Mouse (Mus musculus) embryonic facial prominence, embryonic 15.5 days (tissue): ENCODE results near the gene Pmvk. TPM values are rescaled to one million over a fixed set of nuclear protein-coding genes. Genes with fewer than 3 reads are reported as not detected.

Experiments used
- ATAC-seq: fragments of 200-750 bp; cut with Nextera tagmentation; 2 replicates; pipeline ENCODE4 v1.8.0; 2017; ENCODE audit warnings: low read depth, moderate TSS enrichment; ENCODE audit not compliant: insufficient number of reproducible peaks, low FRiP score, low TSS enrichment
- H3K27ac ChIP-seq: fragments of 300-500 bp; sonication (generic); replicated peaks from 2 replicates; pipeline ENCODE4 v1.5.1; 2015; ENCODE audit warnings: mild to moderate bottlenecking, inconsistent platforms
- H3K27me3 ChIP-seq: fragments of 300-500 bp; sonication (generic); 2 replicates; pipeline ENCODE4 v1.6.1; 2015; ENCODE audit warnings: inconsistent platforms
- H3K36me3 ChIP-seq: fragments of 300-500 bp; sonication (generic); 2 replicates; pipeline ENCODE4 v1.6.1; 2015; ENCODE audit warnings: mild to moderate bottlenecking, inconsistent platforms
- H3K4me1 ChIP-seq: fragments of 300-500 bp; sonication (generic); 2 replicates; pipeline ENCODE4 v1.6.1; 2015; ENCODE audit warnings: inconsistent platforms
- H3K4me2 ChIP-seq: fragments of 300-500 bp; sonication (generic); replicated peaks from 2 replicates; pipeline ENCODE4 v1.6.1; 2015; ENCODE audit warnings: mild to moderate bottlenecking, inconsistent platforms
- H3K4me3 ChIP-seq: fragments of 300-500 bp; sonication (generic); replicated peaks from 2 replicates; pipeline ENCODE4 v1.5.1; 2015; ENCODE audit warnings: mild to moderate bottlenecking, inconsistent platforms
- H3K9ac ChIP-seq: fragments of 300-500 bp; sonication (generic); 2 replicates; pipeline ENCODE4 v1.6.1; 2015; ENCODE audit warnings: inconsistent platforms
- H3K9me3 ChIP-seq: fragments of 300-500 bp; sonication (generic); replicated peaks from 2 replicates; pipeline ENCODE4 v1.6.1; 2016; ENCODE audit warnings: inconsistent platforms
- WGBS: fragments of 180-500 bp; shearing (Covaris S2); methylation state at CpG from one replicate; pipeline ENCODE4 v1.1.7; 2015; 5-methylcytosine and 5-hydroxymethylcytosine counted together
- polyA plus RNA-seq: library from polyadenylated mRNA; unstranded; fragments of >200 nt; fragmentation: Nextera tagmentation; extraction: Ambion mirVana; gene quantifications from 2 replicates; pipeline ENCODE4 v1.2.1, GENCODE M21; 2015

Gene Pmvk
- polyA plus RNA-seq, 1 experiment from 2014 or later, result 51.3 TPM

- no peaks in the 10 kb centered on the region for H3K27me3 ChIP-seq
- no peaks in the 10 kb centered on the region for H3K9me3 ChIP-seq
- peaks cover 53% of the 10 kb centered on the region for H3K36me3 ChIP-seq
- H3K9ac ChIP-seq, result peak within 1 kb of the TSS; percentile 88
- peak within 1 kb of the TSS; percentile 94 for H3K27ac ChIP-seq
- H3K4me3 ChIP-seq, result peak within 1 kb of the TSS; percentile 97
- ATAC-seq, result peak; percentile 96
- H3K4me2 ChIP-seq, result peak within 1 kb of the TSS; percentile 71
- peaks cover 23% of the 10 kb centered on the region for H3K4me1 ChIP-seq
- WGBS, result 2% methylated on average over 68 of the region's 68 CpGs
Observed at GRCm38 (mm10) chr3:89430171-89431159, 23.9 kb upstream of the Pmvk start, which contains the start of gene Pygo2. Pygo2 (plus strand) TSS chr3:89430214.

GRCm38 (mm10) chr3:89432606-89433005 lies 21.7 kb upstream of the Pmvk start:
- WGBS, result 91% methylated on average over 8 of the region's 8 CpGs

GRCm38 (mm10) chr3:89434532-89434931 lies 19.8 kb upstream of the Pmvk start:
- peak overlapping the region; percentile 34; the same call in 1 of the 2 replicates for H3K27ac ChIP-seq

More at GRCm38 (mm10) chr3:89432606-89433005, 21.7 kb upstream of the Pmvk start:
- no peak overlapping the region for H3K4me2 ChIP-seq
- H3K9ac ChIP-seq, result no peak overlapping the region
- H3K4me1 ChIP-seq, result peaks cover 34% of the 10 kb centered on the region
- H3K9me3 ChIP-seq, result no peaks in the 10 kb centered on the region
- peaks cover 32% of the 10 kb centered on the region for H3K36me3 ChIP-seq
- ATAC-seq, result no peak
- no peaks in the 10 kb centered on the region for H3K27me3 ChIP-seq
- no peak overlapping the region for H3K27ac ChIP-seq
- H3K4me3 ChIP-seq, result no peak overlapping the region

GRCm38 (mm10) chr3:89435041-89435440 lies 19.3 kb upstream of the Pmvk start:
- Histone ChIP-seq H3K4me1 (peaks cover 34% of the 10 kb centered on the region), H3K4me2 (no peak overlapping the region), H3K36me3 (peaks cover 26% of the 10 kb centered on the region), H3K9me3 (no peaks in the 10 kb centered on the region), H3K27ac (peak overlapping the region; percentile 34; the same call in 1 of the 2 replicates), H3K4me3 (no peak overlapping the region), H3K27me3 (no peaks in the 10 kb centered on the region), H3K9ac (no peak overlapping the region)
- ATAC-seq, result no peak
- 48% methylated on average over 7 of the region's 7 CpGs for WGBS

More at GRCm38 (mm10) chr3:89434532-89434931, 19.8 kb upstream of the Pmvk start:
- ATAC-seq, result no peak
- WGBS, result 68% methylated on average over 11 of the region's 11 CpGs
- Histone ChIP-seq H3K9me3 (no peaks in the 10 kb centered on the region), H3K4me2 (no peak overlapping the region), H3K27me3 (no peaks in the 10 kb centered on the region), H3K9ac (no peak overlapping the region), H3K36me3 (peaks cover 26% of the 10 kb centered on the region), H3K4me3 (no peak overlapping the region), H3K4me1 (peaks cover 34% of the 10 kb centered on the region)

GRCm38 (mm10) chr3:89436176-89437113 lies 17.9 kb upstream of the Pmvk start, which contains the start of gene Pbxip1:
Pbxip1 (plus strand) TSS chr3:89436706.
- H3K4me3 ChIP-seq, result peak within 1 kb of the TSS; percentile 52
- peak; percentile 69 for ATAC-seq
- H3K4me1 ChIP-seq, result peaks cover 28% of the 10 kb centered on the region
- H3K27me3 ChIP-seq, result no peaks in the 10 kb centered on the region
- H3K4me2 ChIP-seq, result peak within 1 kb of the TSS; percentile 57
- WGBS, result 5% methylated on average over 16 of the region's 16 CpGs
- peaks cover 26% of the 10 kb centered on the region for H3K36me3 ChIP-seq
- H3K9me3 ChIP-seq, result no peaks in the 10 kb centered on the region
- H3K27ac ChIP-seq, result peak within 1 kb of the TSS; percentile 70
- H3K9ac ChIP-seq, result peak within 1 kb of the TSS; percentile 57

- Histone ChIP-seq H3K4me3 (peak overlapping the region; percentile 52), H3K36me3 (peaks cover 25% of the 10 kb centered on the region), H3K9ac (peak overlapping the region; percentile 57), H3K27me3 (no peaks in the 10 kb centered on the region), H3K4me1 (peaks cover 22% of the 10 kb centered on the region), H3K4me2 (peak overlapping the region; percentile 57), H3K9me3 (no peaks in the 10 kb centered on the region), H3K27ac (peak overlapping the region; percentile 70)
- 30% methylated on average over 5 of the region's 5 CpGs for WGBS
- no peak for ATAC-seq
Observed at GRCm38 (mm10) chr3:89437269-89437668, 17.1 kb upstream of the Pmvk start.

- H3K4me3 ChIP-seq, result no peak overlapping the region
- 93% methylated on average over 2 of the region's 2 CpGs for WGBS
- peaks cover 11% of the 10 kb centered on the region for H3K4me1 ChIP-seq
- H3K27me3 ChIP-seq, result no peaks in the 10 kb centered on the region
- H3K9ac ChIP-seq, result no peak overlapping the region
- H3K4me2 ChIP-seq, result no peak overlapping the region
- H3K9me3 ChIP-seq, result no peaks in the 10 kb centered on the region
- H3K36me3 ChIP-seq, result peaks cover 16% of the 10 kb centered on the region
- ATAC-seq, result no peak
- H3K27ac ChIP-seq, result no peak overlapping the region
Observed at GRCm38 (mm10) chr3:89440691-89441090, 13.7 kb upstream of the Pmvk start.

- no peaks in the 10 kb centered on the region for H3K9me3 ChIP-seq
- no peak overlapping the region; the same call in 1 of the 2 replicates for H3K27ac ChIP-seq
- H3K4me1 ChIP-seq, result peaks cover 11% of the 10 kb centered on the region
- no peaks in the 10 kb centered on the region for H3K27me3 ChIP-seq
- H3K36me3 ChIP-seq, result peaks cover 28% of the 10 kb centered on the region
- ATAC-seq, result peak; percentile 24; the same call in 1 of the 2 replicates
- no peak overlapping the region for H3K4me2 ChIP-seq
- no peak overlapping the region for H3K4me3 ChIP-seq
- WGBS, result 53% methylated on average over 13 of the region's 13 CpGs
- H3K9ac ChIP-seq, result no peak overlapping the region
Observed at GRCm38 (mm10) chr3:89448720-89449537, 5.4 kb upstream of the Pmvk start.

- no peaks in the 10 kb centered on the region for H3K27me3 ChIP-seq
- H3K27ac ChIP-seq, result no peak overlapping the region
- ATAC-seq, result peak; percentile 56; the same call in 1 of the 2 replicates
- WGBS, result 48% methylated on average over 7 of the region's 7 CpGs
- H3K4me3 ChIP-seq, result no peak overlapping the region
- peaks cover 22% of the 10 kb centered on the region for H3K36me3 ChIP-seq
- no peaks in the 10 kb centered on the region for H3K9me3 ChIP-seq
- peaks cover 11% of the 10 kb centered on the region for H3K4me1 ChIP-seq
- no peak overlapping the region for H3K9ac ChIP-seq
- H3K4me2 ChIP-seq, result no peak overlapping the region
Observed at GRCm38 (mm10) chr3:89449541-89449940, 4.8 kb upstream of the Pmvk start.

GRCm38 (mm10) chr3:89451916-89452315 lies 2.4 kb upstream of the Pmvk start:
- Histone ChIP-seq H3K9ac (no peak overlapping the region), H3K36me3 (peaks cover 5% of the 10 kb centered on the region; the same call in 1 of the 2 replicates), H3K4me1 (peaks cover 13% of the 10 kb centered on the region), H3K4me2 (no peak overlapping the region), H3K4me3 (no peak overlapping the region), H3K27ac (no peak overlapping the region), H3K9me3 (no peaks in the 10 kb centered on the region), H3K27me3 (no peaks in the 10 kb centered on the region)
- ATAC-seq, result no peak
- WGBS, result 86% methylated on average over 1 of the region's 1 CpGs
